Mouse (Mus musculus) C2C12 (cell line): ENCODE measurements around the gene Olfr632.

Experiments used
- CEBPB ChIP-seq: IDR thresholded peaks from one replicate; pipeline ENCODE4 v1.6.1; 2011; ENCODE audit warnings: low read depth, mild to moderate bottlenecking, control low read depth, moderate library complexity
- CTCF ChIP-seq: IDR thresholded peaks from one replicate; pipeline ENCODE4 v1.5.1; 2011; ENCODE audit not compliant: control insufficient read depth, insufficient read depth, insufficient read length
- MAX ChIP-seq: IDR thresholded peaks from one replicate; pipeline ENCODE4 v1.6.1; 2011; ENCODE audit warnings: mild to moderate bottlenecking, control low read depth

- TF ChIP-seq CEBPB (no peak), CTCF (no peak), MAX (no peak)
These were observed 39.8 kb upstream of the Olfr632 start, which contains the start of gene Olfr64 for GRCm38 (mm10) chr7:103894385-103894784.
